Mouse (Mus musculus) cerebellum, adult 2 months (tissue): ENCODE measurements around the gene Hnrnpa3. TPM values are rescaled to one million over a fixed set of nuclear protein-coding genes. Genes with fewer than 3 reads are reported as not detected.
"Not testable (repeated sequence)": the region's sequence is repeated elsewhere in the genome, so short reads cannot be mapped to it uniquely, and the experiment has no call there.

Experiments
- DNase-seq, 2 experiments: peaks; one replicate each; pipeline ENCODE4 v3.0.0; 2021
- H3K27ac ChIP-seq: fragments of 200-500 bp; 2 replicates; pipeline ENCODE4 v1.5.1; 2012; ENCODE audit warnings: low read length, control low read depth, inconsistent platforms; ENCODE audit not compliant: insufficient read depth
- H3K27me3 ChIP-seq: fragments of 200-500 bp; 2 replicates; pipeline ENCODE4 v1.6.1; 2012; ENCODE audit warnings: inconsistent platforms, mild to moderate bottlenecking, low read length, moderate library complexity; ENCODE audit not compliant: control insufficient read depth, insufficient read depth
- H3K4me1 ChIP-seq: fragments of 200-500 bp; 2 replicates; pipeline ENCODE4 v1.6.1; 2011; ENCODE audit warnings: low read length; ENCODE audit not compliant: control insufficient read depth, insufficient read depth
- H3K4me3 ChIP-seq: fragments of 200-500 bp; replicated peaks from 2 replicates; pipeline ENCODE3; 2011; ENCODE audit warnings: mild to moderate bottlenecking, low read depth, low read length, control low read depth; ENCODE audit not compliant: insufficient read depth
- CTCF ChIP-seq: fragments of 200-500 bp; IDR thresholded peaks from 2 replicates; pipeline ENCODE4 v1.5.1; 2011; ENCODE audit warnings: low read depth, mild to moderate bottlenecking, control low read depth, low read length, moderate library complexity, borderline replicate concordance; ENCODE audit not compliant: insufficient read depth
- POLR2A ChIP-seq: fragments of 200-500 bp; IDR thresholded peaks from 2 replicates; pipeline ENCODE4 v1.6.1; 2011; ENCODE audit warnings: low read length, control low read depth, borderline replicate concordance; ENCODE audit not compliant: insufficient read depth
- WGBS: fragments of 180-500 bp; shearing (Covaris S2); methylation state at CpG from one replicate; pipeline ENCODE4 v1.1.7; 2018; 5-methylcytosine and 5-hydroxymethylcytosine counted together
- polyA plus RNA-seq: library from polyadenylated mRNA; depleted of rRNA; stranded (reverse); fragments of >200 nt; gene quantifications from 2 replicates; pipeline ENCODE4 v1.2.3, GENCODE M21; 2012

Gene Hnrnpa3
- polyA plus RNA-seq, 1 experiment, result 264 TPM

DNA sequence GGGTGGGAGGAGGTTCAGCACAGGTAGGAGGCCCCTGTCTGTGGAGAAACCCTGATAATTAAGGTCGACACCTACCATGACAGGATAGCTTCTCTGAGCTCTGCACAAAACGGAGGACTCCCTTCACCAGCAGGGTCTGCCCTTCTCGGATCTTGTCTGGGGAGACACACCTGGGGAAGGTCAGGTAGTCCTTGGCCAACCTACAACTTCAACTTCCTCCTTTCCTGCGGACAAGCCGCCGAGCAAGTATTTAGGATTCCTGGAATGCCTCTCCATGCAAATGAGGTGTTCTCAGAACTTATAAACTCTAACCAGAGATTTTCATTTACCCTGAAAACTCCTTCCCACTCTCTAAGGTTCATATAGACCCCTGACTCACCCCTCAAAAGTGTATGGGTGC lies 25.7 kb upstream of the Hnrnpa3 start:
- TF ChIP-seq CTCF (no peak), POLR2A (no peak)
- no peaks in the 10 kb centered on the region for H3K4me1 ChIP-seq
- no peak overlapping the region for H3K27ac ChIP-seq
- no peak for DNase-seq
- H3K27me3 ChIP-seq, result no peaks in the 10 kb centered on the region
- H3K4me3 ChIP-seq, result no peak overlapping the region
- WGBS, result 81% methylated on average over 6 of the region's 6 CpGs

DNA sequence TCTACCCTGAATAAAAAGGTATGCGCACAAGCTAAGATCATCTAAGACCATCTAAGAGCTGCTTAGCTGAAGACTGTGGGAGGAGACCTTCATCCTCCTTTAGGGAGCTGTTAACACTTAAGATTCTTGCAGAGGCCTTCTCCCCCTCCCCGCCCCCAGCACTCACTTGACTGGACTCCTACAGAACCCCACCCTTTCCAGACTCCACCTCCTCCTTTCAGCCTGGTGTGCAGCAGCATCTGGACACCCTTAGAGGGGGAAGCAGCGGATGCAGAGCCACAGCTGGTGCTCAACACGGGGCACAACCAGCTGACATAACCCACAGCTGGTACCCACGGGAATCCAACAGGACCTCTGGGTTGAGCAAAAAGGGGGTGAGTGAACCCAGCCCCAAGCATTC lies 25.3 kb upstream of the Hnrnpa3 start:
- TF ChIP-seq POLR2A, result no peak
- no peak for TF ChIP-seq CTCF
- Histone ChIP-seq H3K27ac (no peak overlapping the region), H3K27me3 (no peaks in the 10 kb centered on the region), H3K4me1 (no peaks in the 10 kb centered on the region), H3K4me3 (no peak overlapping the region)
- WGBS, result 84% methylated on average over 5 of the region's 5 CpGs
- DNase-seq, result no peak

DNA sequence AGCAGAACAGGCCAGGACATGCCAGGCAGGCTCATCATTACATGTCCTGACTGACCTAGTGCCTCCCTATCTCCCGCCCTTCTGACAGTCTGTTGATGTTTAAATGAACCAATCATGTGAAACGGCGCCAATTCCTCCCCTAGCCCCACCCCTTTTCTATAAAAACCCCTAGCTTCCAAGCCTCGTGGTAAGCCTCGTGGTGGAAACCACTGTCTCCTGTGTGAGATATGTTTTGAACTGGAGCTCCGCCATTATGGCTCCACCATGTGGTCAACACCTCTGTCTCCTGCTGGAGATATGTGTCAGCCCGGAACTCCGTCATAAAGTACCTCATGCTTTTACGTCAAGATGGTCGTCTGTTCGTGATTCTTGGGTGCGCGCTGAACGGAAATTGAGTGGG lies 24.6 kb upstream of the Hnrnpa3 start:
- H3K27ac ChIP-seq, H3K4me1 ChIP-seq, DNase-seq, H3K4me3 ChIP-seq, H3K27me3 ChIP-seq: not testable (repeated sequence)
- WGBS, result 91% methylated on average over 14 of the region's 14 CpGs

DNA sequence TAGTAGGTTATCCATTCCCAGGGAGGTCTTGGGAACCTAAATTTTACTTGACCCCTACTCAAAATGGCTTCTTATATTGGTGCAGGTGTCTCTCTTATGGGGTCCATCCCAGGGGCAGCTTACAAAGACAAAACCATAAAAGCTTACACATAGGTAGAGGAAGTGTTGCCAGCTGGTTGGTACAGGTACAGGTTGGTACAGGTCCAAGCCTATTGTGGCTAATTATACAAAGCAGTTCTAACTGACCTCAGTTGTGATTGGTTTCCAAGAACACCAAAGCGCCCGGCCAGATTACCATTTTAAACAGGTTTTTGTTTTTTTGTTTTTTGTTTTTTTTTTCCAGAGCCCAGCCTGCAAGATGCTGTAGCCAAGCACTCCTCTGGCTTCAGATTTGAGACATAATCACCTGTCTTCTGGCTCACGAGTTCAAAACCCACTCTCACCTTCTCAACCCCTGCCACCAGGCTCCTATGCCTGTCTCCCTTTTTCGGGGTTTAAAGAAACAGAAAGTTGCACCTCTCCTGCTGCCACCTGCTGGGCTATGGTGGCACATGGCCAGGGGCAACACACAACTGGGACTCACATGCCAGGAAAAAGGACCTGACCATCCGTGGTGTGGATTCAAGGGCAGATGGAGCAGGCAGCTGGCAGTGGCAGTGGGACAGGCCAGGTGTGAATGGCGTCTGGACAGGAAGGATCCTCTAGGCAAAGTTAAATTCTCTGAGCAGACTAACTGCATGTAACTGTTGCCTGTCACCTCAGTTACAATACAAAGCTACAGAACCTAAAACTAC lies 22.6 kb upstream of the Hnrnpa3 start:
- H3K27ac ChIP-seq, result no peak overlapping the region
- DNase-seq, result no peak
- H3K27me3 ChIP-seq, result no peaks in the 10 kb centered on the region
- H3K4me1 ChIP-seq, result no peaks in the 10 kb centered on the region
- TF ChIP-seq POLR2A (no peak), CTCF (no peak)
- no peak overlapping the region for H3K4me3 ChIP-seq
- 45% methylated on average over 6 of the region's 6 CpGs for WGBS

DNA sequence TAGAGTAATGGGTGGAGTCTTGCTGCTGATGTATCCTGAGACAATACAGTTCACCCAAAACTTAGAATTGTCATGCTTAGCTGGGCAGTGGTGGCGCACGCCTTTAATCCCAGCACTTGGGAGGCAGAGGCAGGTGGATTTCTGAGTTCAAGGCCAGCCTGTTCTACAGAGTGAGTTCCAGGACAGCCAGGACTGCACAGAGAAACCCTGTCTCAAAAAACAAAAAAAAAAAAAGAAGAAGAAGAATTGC lies 22.1 kb upstream of the Hnrnpa3 start:
- DNase-seq, H3K27ac ChIP-seq: not testable (repeated sequence)
- 86% methylated on average over 2 of the region's 2 CpGs for WGBS

DNA sequence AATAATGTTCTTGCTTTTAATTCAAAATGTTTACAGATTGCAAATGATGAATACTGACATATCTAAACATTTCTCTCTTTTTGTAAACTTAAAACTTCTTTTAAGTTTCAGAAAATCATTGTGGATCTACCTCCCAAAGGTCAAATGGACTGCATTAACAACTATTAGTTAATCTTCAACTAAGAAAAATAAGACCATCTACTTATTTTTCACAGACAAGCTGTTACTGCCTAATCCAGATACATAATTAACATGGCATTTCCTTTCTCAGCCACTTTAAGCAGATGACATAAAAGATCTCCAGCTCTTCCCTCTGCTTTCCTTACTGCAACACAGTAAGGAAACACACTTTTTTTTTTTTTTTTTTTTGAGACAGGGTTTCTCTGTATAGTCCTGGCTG lies 21.7 kb upstream of the Hnrnpa3 start:
- no peaks in the 10 kb centered on the region for H3K27me3 ChIP-seq
- H3K4me1 ChIP-seq, result no peaks in the 10 kb centered on the region
- DNase-seq, result no peak
- no peak for TF ChIP-seq POLR2A
- no peak for TF ChIP-seq CTCF
- H3K4me3 ChIP-seq, result no peak overlapping the region
- H3K27ac ChIP-seq, result no peak overlapping the region

More for the DNA sequence above, 22.1 kb upstream of the Hnrnpa3 start:
- not testable (repeated sequence) for H3K4me3 ChIP-seq, H3K27me3 ChIP-seq, H3K4me1 ChIP-seq

DNA sequence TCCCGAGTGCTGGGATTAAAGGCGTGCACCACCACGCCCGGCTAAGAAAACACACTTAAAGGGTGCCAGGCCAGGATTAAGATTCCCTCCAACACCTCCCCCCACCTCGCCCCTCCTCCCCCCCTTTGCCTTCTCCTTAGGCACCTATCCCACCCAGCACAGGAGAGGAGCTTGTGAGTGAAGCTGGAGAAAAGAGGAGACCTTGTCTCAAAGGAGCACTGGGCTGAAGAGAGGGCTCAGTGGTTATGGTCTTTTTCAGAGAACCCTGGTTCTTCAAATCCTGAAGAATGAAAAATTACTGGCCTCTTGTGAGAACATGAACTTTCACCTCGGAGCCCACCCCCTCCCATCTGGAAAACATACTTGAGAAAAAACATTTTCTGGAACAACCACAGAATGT lies 21.2 kb upstream of the Hnrnpa3 start:
- H3K27ac ChIP-seq, H3K4me1 ChIP-seq, H3K27me3 ChIP-seq, DNase-seq, H3K4me3 ChIP-seq: not testable (repeated sequence)
- 91% methylated on average over 6 of the region's 6 CpGs for WGBS

DNA sequence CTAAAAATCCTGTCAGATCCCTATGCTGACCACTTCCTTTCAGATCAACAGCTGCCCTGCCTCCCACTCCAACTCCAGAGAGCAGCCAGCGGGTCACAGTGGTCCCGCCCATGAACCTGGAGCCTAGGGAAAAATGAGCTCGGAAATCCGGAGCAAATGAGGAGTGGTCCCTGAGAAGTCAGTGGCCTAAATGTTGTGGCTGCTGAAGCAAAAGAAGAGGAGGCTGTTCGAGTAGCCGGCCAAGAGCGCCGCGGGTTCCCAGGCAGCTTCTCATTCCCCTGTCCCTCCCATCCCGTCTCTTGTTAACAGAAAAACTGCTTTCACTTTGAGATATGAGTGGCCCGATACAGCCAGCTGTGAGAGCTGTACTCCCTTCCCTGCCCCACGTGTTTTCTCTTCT lies 19.5 kb upstream of the Hnrnpa3 start:
- not testable (repeated sequence) for H3K4me1 ChIP-seq, H3K27ac ChIP-seq, H3K4me3 ChIP-seq, H3K27me3 ChIP-seq, DNase-seq
- 21% methylated on average over 11 of the region's 12 CpGs for WGBS

DNA sequence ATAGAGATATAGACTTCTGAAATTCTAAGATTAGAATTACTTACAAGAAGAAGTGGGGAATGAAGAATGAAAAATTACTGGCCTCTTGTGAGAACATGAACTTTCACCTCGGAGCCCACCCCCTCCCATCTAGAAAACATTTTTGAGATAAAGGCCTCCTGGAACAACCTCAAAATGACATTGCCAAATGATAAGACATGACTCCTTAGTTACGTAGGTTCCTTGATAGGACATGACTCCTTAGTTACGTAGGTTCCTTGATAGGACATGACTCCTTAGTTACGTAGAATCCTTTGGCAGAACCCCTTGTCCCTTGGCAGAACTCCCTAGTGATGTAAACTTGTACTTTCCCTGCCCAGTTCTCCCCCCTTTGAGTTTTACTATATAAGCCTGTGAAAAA lies 16.7 kb upstream of the Hnrnpa3 start:
- H3K4me3 ChIP-seq, H3K27me3 ChIP-seq, DNase-seq, H3K4me1 ChIP-seq, H3K27ac ChIP-seq: not testable (repeated sequence)
- 89% methylated on average over 4 of the region's 4 CpGs for WGBS
